Mouse (Mus musculus) limb, embryonic 15.5 days (tissue): ENCODE measurements around the gene Dnajc1. TPM values are rescaled to one million over a fixed set of nuclear protein-coding genes. Genes with fewer than 3 reads are reported as not detected.

Experiments
- ATAC-seq: fragments of 200-750 bp; cut with Nextera tagmentation; 2 replicates; pipeline ENCODE4 v1.8.0; 2017; ENCODE audit warnings: low read depth, moderate TSS enrichment; ENCODE audit not compliant: insufficient number of reproducible peaks, low FRiP score, low TSS enrichment
- H3K27ac ChIP-seq: fragments of 300-500 bp; sonication (generic); 2 replicates; pipeline ENCODE4 v1.5.1; 2015; ENCODE audit warnings: moderate library complexity, mild to moderate bottlenecking, inconsistent platforms
- H3K27me3 ChIP-seq: fragments of 300-500 bp; sonication (generic); 2 replicates; pipeline ENCODE4 v1.6.1; 2015; ENCODE audit warnings: inconsistent platforms
- H3K36me3 ChIP-seq: fragments of 300-500 bp; sonication (generic); 2 replicates; pipeline ENCODE4 v1.6.1; 2015; ENCODE audit warnings: inconsistent platforms
- H3K4me1 ChIP-seq: fragments of 300-500 bp; sonication (generic); 2 replicates; pipeline ENCODE4 v1.6.1; 2015; ENCODE audit warnings: inconsistent platforms
- H3K4me2 ChIP-seq: fragments of 300-500 bp; sonication (generic); 2 replicates; pipeline ENCODE4 v1.6.1; 2015; ENCODE audit warnings: mild to moderate bottlenecking, inconsistent platforms
- H3K4me3 ChIP-seq: fragments of 300-500 bp; sonication (generic); 2 replicates; pipeline ENCODE4 v1.5.1; 2015; ENCODE audit warnings: mild to moderate bottlenecking, inconsistent platforms
- H3K9ac ChIP-seq: fragments of 300-500 bp; sonication (generic); 2 replicates; pipeline ENCODE4 v1.6.1; 2015; ENCODE audit warnings: inconsistent platforms
- H3K9me3 ChIP-seq: fragments of 300-500 bp; sonication (generic); 2 replicates; pipeline ENCODE4 v1.6.1; 2016; ENCODE audit warnings: inconsistent platforms
- WGBS: fragments of 180-500 bp; shearing (Covaris S2); methylation state at CpG from one replicate; pipeline ENCODE4 v1.1.7; 2015; 5-methylcytosine and 5-hydroxymethylcytosine counted together
- polyA plus RNA-seq: library from polyadenylated mRNA; unstranded; fragments of >200 nt; fragmentation: Nextera tagmentation; extraction: Ambion mirVana; gene quantifications from 2 replicates; pipeline ENCODE4 v1.2.1, GENCODE M21; 2015

The Dnajc1 gene
- polyA plus RNA-seq, 1 experiment from 2014 or later = 42.2 TPM

GRCm38 (mm10) chr2:18183079-18183478 lies 209.6 kb downstream of the Dnajc1 start:
- no peaks in the 10 kb centered on the region for H3K27me3 ChIP-seq
- H3K4me3 ChIP-seq = no peak overlapping the region
- ATAC-seq = no peak
- H3K27ac ChIP-seq = no peak overlapping the region
- peaks cover 31% of the 10 kb centered on the region; the same call in 1 of the 2 replicates for H3K36me3 ChIP-seq
- no peaks in the 10 kb centered on the region for H3K4me1 ChIP-seq
- H3K9ac ChIP-seq = no peak overlapping the region
- H3K9me3 ChIP-seq = no peaks in the 10 kb centered on the region
- no peak overlapping the region for H3K4me2 ChIP-seq

GRCm38 (mm10) chr2:18181631-18182030 lies 211.0 kb downstream of the Dnajc1 start:
- WGBS = 78% methylated on average over 3 of the region's 3 CpGs
- Histone ChIP-seq H3K36me3 (peaks cover 25% of the 10 kb centered on the region), H3K4me2 (no peak overlapping the region)

DNA sequence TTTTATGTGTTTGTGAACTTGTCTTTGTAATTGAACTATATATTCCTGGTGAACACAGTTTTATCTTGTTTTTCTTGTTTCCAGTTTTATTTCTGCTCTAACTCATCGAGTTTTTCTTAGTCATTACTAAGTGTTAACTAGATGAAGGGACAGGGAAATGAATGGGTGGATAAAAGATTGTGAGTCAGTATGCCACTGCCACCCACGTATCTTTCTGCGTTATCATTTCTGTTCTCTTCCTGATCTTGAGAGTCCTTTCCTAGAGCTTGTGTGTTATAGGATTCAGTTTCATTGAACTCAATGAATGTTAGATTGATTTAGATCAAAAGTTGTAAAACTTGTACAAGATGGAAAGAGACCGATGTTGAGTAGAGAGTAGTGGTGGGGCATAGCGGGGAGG lies 212.3 kb downstream of the Dnajc1 start:
- Histone ChIP-seq H3K9ac (no peak overlapping the region), H3K4me2 (no peak overlapping the region), H3K27me3 (no peaks in the 10 kb centered on the region), H3K9me3 (no peaks in the 10 kb centered on the region), H3K4me1 (no peaks in the 10 kb centered on the region), H3K27ac (no peak overlapping the region), H3K4me3 (no peak overlapping the region), H3K36me3 (peaks cover 27% of the 10 kb centered on the region)
- WGBS = 89% methylated on average over 5 of the region's 5 CpGs
- no peak for ATAC-seq

More at GRCm38 (mm10) chr2:18181631-18182030, 211.0 kb downstream of the Dnajc1 start:
- Histone ChIP-seq H3K4me1 (no peaks in the 10 kb centered on the region), H3K4me3 (no peak overlapping the region), H3K27ac (no peak overlapping the region), H3K27me3 (no peaks in the 10 kb centered on the region), H3K9me3 (no peaks in the 10 kb centered on the region), H3K9ac (no peak overlapping the region)
- ATAC-seq = no peak

DNA sequence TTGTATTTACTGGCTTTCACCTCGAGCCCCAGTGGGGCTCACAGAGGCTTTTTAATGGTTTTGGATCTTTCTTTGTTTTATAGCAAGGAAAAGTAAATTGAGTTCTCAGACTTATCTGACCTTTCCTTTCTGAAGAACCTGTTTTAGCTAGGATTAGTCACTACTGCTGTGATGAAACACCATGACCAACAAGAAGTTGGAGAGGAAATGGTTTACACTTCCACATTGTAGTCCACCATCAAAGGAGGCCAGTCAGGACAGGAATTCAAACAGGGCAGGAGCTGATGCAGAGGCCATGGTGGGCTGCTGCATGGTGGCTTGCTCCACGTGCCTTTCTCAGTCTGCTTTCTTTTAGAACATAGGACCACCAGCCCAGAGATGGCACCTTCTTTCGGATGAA lies 216.4 kb downstream of the Dnajc1 start:
- WGBS = 85% methylated on average over 3 of the region's 3 CpGs

GRCm38 (mm10) chr2:18175234-18175633 lies 217.4 kb downstream of the Dnajc1 start:
- Histone ChIP-seq H3K4me3 (no peak overlapping the region), H3K27me3 (no peaks in the 10 kb centered on the region), H3K36me3 (peaks cover 16% of the 10 kb centered on the region), H3K4me2 (no peak overlapping the region), H3K4me1 (no peaks in the 10 kb centered on the region), H3K27ac (no peak overlapping the region), H3K9me3 (no peaks in the 10 kb centered on the region), H3K9ac (no peak overlapping the region)
- no peak for ATAC-seq
- WGBS = 58% methylated on average over 1 of the region's 1 CpGs

More for the DNA sequence above, 216.4 kb downstream of the Dnajc1 start:
- Histone ChIP-seq H3K4me2 (no peak overlapping the region), H3K27ac (no peak overlapping the region), H3K9me3 (no peaks in the 10 kb centered on the region), H3K4me1 (no peaks in the 10 kb centered on the region), H3K36me3 (peaks cover 16% of the 10 kb centered on the region), H3K4me3 (no peak overlapping the region), H3K9ac (no peak overlapping the region), H3K27me3 (no peaks in the 10 kb centered on the region)
- no peak for ATAC-seq

DNA sequence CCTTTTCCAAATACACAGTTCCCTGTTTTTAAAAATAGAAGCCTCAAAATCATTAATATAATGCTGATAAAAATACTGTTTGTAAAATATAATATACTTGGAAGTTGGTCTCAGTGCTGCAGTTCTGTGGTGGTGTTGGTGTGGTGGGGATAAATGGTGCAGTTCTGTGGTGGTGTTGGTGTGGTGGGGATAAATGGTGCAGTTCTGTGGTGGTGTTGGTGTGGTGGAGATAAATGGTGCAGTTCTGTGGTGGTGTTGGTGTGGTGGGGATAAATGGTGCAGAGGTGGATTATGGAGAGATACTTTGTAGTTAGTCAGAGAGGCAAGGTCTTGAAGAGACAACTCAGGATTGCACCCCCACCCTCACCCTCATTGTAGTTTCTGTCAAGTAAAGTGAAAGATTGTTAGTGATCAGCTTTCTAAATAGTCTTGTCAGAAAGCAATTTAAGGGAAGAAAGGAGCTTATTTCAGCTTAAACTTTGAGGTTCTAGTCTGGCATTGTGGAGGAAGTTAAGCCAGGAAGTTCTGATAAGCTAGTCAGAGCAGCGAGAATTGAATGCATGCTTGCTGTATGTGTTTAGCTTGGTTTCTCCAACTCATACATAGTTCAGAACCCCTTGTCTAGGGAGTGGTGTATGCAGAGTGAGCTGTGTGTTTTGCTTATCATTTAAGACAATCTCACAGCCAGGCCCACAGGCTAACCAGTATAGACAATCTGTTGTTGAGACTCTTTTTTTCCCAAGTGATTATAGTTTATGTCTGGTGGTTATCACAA lies 223.3 kb downstream of the Dnajc1 start:
- Histone ChIP-seq H3K4me1 (no peaks in the 10 kb centered on the region), H3K36me3 (peaks cover 9% of the 10 kb centered on the region; the same call in 1 of the 2 replicates), H3K9me3 (no peaks in the 10 kb centered on the region), H3K27me3 (no peaks in the 10 kb centered on the region), H3K9ac (no peak overlapping the region), H3K27ac (no peak overlapping the region), H3K4me3 (no peak overlapping the region), H3K4me2 (no peak overlapping the region)
- no peak for ATAC-seq
- 65% methylated on average over 1 of the region's 1 CpGs for WGBS

- H3K9me3 ChIP-seq = no peaks in the 10 kb centered on the region
- no peak overlapping the region for H3K4me3 ChIP-seq
- H3K4me1 ChIP-seq = no peaks in the 10 kb centered on the region
- H3K9ac ChIP-seq = no peak overlapping the region
- no peak overlapping the region for H3K4me2 ChIP-seq
- H3K27me3 ChIP-seq = no peaks in the 10 kb centered on the region
- no peak for ATAC-seq
- H3K27ac ChIP-seq = no peak overlapping the region
- peaks cover 15% of the 10 kb centered on the region for H3K36me3 ChIP-seq
- 35% methylated on average over 2 of the region's 2 CpGs for WGBS
These were observed 227.1 kb downstream of the Dnajc1 start for GRCm38 (mm10) chr2:18165511-18165910.

GRCm38 (mm10) chr2:18160992-18161391 lies 231.6 kb downstream of the Dnajc1 start:
- ATAC-seq = no peak

DNA sequence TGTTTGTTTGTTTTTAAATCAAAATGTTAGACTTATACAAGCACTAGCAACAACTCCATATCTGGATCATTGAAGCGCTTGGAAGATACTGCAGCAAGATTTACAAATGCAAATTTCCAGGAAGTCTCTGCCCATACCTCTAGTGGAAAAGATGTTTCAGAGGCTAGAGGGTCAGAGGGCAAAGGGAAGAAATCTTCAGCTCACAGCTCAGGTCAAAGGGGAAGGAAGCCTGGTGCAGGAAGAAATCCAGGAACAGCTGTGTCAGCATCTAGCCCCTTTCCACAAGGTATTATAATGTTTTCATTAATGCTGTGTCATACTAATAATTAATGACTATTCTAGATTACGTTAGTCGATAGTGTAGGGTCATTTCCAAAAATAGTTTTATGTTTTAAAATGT lies 233.2 kb downstream of the Dnajc1 start:
- H3K9ac ChIP-seq = no peak overlapping the region
- H3K4me1 ChIP-seq = no peaks in the 10 kb centered on the region
- H3K36me3 ChIP-seq = peaks cover 29% of the 10 kb centered on the region
- no peak for ATAC-seq
- H3K27ac ChIP-seq = no peak overlapping the region
- H3K27me3 ChIP-seq = no peaks in the 10 kb centered on the region
- no peaks in the 10 kb centered on the region for H3K9me3 ChIP-seq
- H3K4me2 ChIP-seq = no peak overlapping the region
- 72% methylated on average over 3 of the region's 3 CpGs for WGBS
- no peak overlapping the region for H3K4me3 ChIP-seq

More at GRCm38 (mm10) chr2:18160992-18161391, 231.6 kb downstream of the Dnajc1 start:
- no peak overlapping the region for H3K27ac ChIP-seq
- no peak overlapping the region for H3K4me2 ChIP-seq
- H3K27me3 ChIP-seq = no peaks in the 10 kb centered on the region
- H3K9ac ChIP-seq = no peak overlapping the region
- peaks cover 20% of the 10 kb centered on the region for H3K36me3 ChIP-seq
- H3K4me3 ChIP-seq = no peak overlapping the region
- no peaks in the 10 kb centered on the region for H3K9me3 ChIP-seq
- WGBS = 74% methylated on average over 5 of the region's 5 CpGs
- H3K4me1 ChIP-seq = no peaks in the 10 kb centered on the region

- Histone ChIP-seq H3K4me3 (no peak overlapping the region), H3K36me3 (peaks cover 26% of the 10 kb centered on the region), H3K9ac (no peak overlapping the region), H3K4me1 (no peaks in the 10 kb centered on the region), H3K27ac (no peak overlapping the region), H3K9me3 (no peaks in the 10 kb centered on the region), H3K4me2 (no peak overlapping the region), H3K27me3 (no peaks in the 10 kb centered on the region)
- ATAC-seq = no peak
- WGBS = 98% methylated on average over 3 of the region's 3 CpGs
These were observed 236.5 kb downstream of the Dnajc1 start for GRCm38 (mm10) chr2:18156131-18156530.
